Mouse (Mus musculus): Measurements from ENCODE around the gene Sohlh2.

- no peak for TF ChIP-seq CTCF (IDR thresholded peaks at IDR 0.05; ENCODE audit: control insufficient read depth, insufficient read depth, insufficient replicate concordance, low read depth, low read length)
- TF ChIP-seq POLR2A (IDR thresholded peaks at IDR 0.05; ENCODE audit: control insufficient read depth, low read depth, low read length), result no peak
Observed at GRCm38 (mm10) chr3:55227214-55227581, 45.4 kb downstream of the Sohlh2 start.
